Mouse (Mus musculus) liver, postnatal 0 days (tissue): ENCODE measurements around the gene Rgcc.

ENCODE experiments used
- CTCF ChIP-seq: sonication (generic); IDR thresholded peaks from 2 replicates; pipeline ENCODE4 v1.5.1; 2016; ENCODE audit warnings: antibody characterized with exemption, low read depth
- EP300 ChIP-seq: IDR thresholded peaks from 2 replicates; pipeline ENCODE4 v1.6.1; 2016; ENCODE audit warnings: antibody characterized with exemption, low read depth, mild to moderate bottlenecking

DNA sequence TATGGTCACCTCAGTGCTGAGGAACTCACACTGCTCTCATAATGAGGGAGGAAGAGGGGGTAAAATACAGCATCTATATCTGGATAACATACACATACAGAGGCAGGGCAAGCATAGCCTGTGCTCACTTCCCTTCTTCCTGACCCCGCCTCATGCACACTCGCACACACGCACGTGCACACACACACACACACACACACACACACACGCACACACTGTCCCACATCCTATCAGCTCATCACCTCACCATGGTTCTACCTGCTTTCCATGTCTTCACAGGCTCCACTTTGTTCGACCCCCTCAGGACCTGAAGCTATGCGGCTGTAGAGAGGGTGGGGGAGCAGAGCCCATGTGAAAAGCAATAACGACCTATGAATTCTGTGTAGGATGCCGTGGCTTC is 5.9 kb downstream of the Rgcc start:
- TF ChIP-seq CTCF (no peak), EP300 (no peak)
